Mouse (Mus musculus) layer of hippocampus, postnatal 10 days (tissue): ENCODE measurements around the gene Lrtm2. TPM values are rescaled to one million over a fixed set of nuclear protein-coding genes. Genes with fewer than 3 reads are reported as not detected.

Experiments
- DNase-seq, 2 experiments: peaks; one replicate each; pipeline ENCODE4 v3.0.0; 2021; ENCODE audit warnings: low spot score in 2 of 2
- total RNA-seq, 2 experiments: library from RNA; stranded (reverse); gene quantifications; 2 replicates each; pipeline ENCODE4 v1.2.3; 2021

The Lrtm2 gene
- total RNA-seq, 2 experiments from 2014 or later: 22.1 to 23.2 TPM

- DNase-seq: no peak
These were observed 29.3 kb downstream of the Lrtm2 start for GRCm38 (mm10) chr6:119301310-119301709.

GRCm38 (mm10) chr6:119280761-119281160 is 49.8 kb downstream of the Lrtm2 start:
- DNase-seq: peak; percentile 43 to 53

GRCm38 (mm10) chr6:119276713-119277112 is 53.9 kb downstream of the Lrtm2 start:
- no peak for DNase-seq

Other genes starting within 250 kb of the Lrtm2 start
- gene Dcp1b, start 155.5 kb downstream of the Lrtm2 start, total RNA-seq: 10 to 100 TPM; 16.4 to 22.6 TPM
- 10 to 100 TPM; 72.7 to 76.0 TPM for gene Cacna1c, start 134.3 kb downstream of the Lrtm2 start, total RNA-seq
- 1 to 10 TPM; 1.1 to 2.0 TPM for gene Cacna2d4, start 94.2 kb downstream of the Lrtm2 start, total RNA-seq
- 10 to 100 TPM; 38.4 to 41.3 TPM for gene Adipor2, start 86.9 kb upstream of the Lrtm2 start, total RNA-seq
- 10 to 100 TPM; 21.8 to 24.0 TPM for gene Fbxl14, start 148.9 kb upstream of the Lrtm2 start, total RNA-seq
- 1 to 10 TPM; 2.2 to 2.4 TPM for gene Wnt5b, start 213.6 kb upstream of the Lrtm2 start, total RNA-seq